Mouse (Mus musculus) midbrain, postnatal 0 days (tissue): ENCODE data around the gene Chrna1. TPM values are rescaled to one million over a fixed set of nuclear protein-coding genes. Genes with fewer than 3 reads are reported as not detected.

Experiments
- ATAC-seq: fragments of 200-750 bp; cut with Nextera tagmentation; 2 replicates; pipeline ENCODE4 v1.8.0; 2017; ENCODE audit warnings: moderate number of reproducible peaks, mild to moderate bottlenecking, moderate TSS enrichment, moderate library complexity; ENCODE audit not compliant: low FRiP score
- DNase-seq: peaks from one replicate; pipeline ENCODE4 v3.0.0-alpha.2; 2015; ENCODE audit warnings: low spot score
- H3K27ac ChIP-seq: fragments of 300-500 bp; sonication (generic); 2 replicates; pipeline ENCODE4 v1.5.1; 2014; ENCODE audit warnings: low read depth, mild to moderate bottlenecking, low read length, mixed read lengths
- H3K27me3 ChIP-seq: fragments of 300-500 bp; sonication (generic); 2 replicates; pipeline ENCODE4 v1.6.1; 2014; ENCODE audit warnings: low read length, control low read depth, mixed read lengths; ENCODE audit not compliant: insufficient read depth
- H3K36me3 ChIP-seq: fragments of 300-500 bp; sonication (generic); 2 replicates; pipeline ENCODE4 v1.6.1; 2014; ENCODE audit warnings: low read length, control low read depth, mixed read lengths; ENCODE audit not compliant: insufficient read depth
- H3K4me1 ChIP-seq: fragments of 300-500 bp; sonication (generic); 2 replicates; pipeline ENCODE4 v1.6.1; 2014; ENCODE audit warnings: mild to moderate bottlenecking, control low read depth, antibody characterized with exemption, low read length, mixed read lengths; ENCODE audit not compliant: insufficient read depth
- H3K4me2 ChIP-seq: fragments of 300-500 bp; sonication (generic); 2 replicates; pipeline ENCODE4 v1.6.1; 2014; ENCODE audit warnings: low read depth, mild to moderate bottlenecking, low read length, mixed read lengths; ENCODE audit not compliant: poor library complexity, severe bottlenecking
- H3K4me3 ChIP-seq: fragments of 300-500 bp; sonication (generic); 2 replicates; pipeline ENCODE4 v1.5.1; 2014; ENCODE audit warnings: low read depth, mild to moderate bottlenecking, low read length, moderate library complexity
- H3K9ac ChIP-seq: fragments of 300-500 bp; sonication (generic); replicated peaks from 2 replicates; pipeline ENCODE4 v1.6.1; 2014; ENCODE audit warnings: mild to moderate bottlenecking, low read length, moderate library complexity, mixed read lengths; ENCODE audit not compliant: poor library complexity, severe bottlenecking
- H3K9me3 ChIP-seq: fragments of 300-500 bp; sonication (generic); 2 replicates; pipeline ENCODE4 v1.6.1; 2016; ENCODE audit warnings: low read length, control low read depth
- CTCF ChIP-seq: IDR thresholded peaks from 2 replicates; pipeline ENCODE4 v1.5.1; 2016; ENCODE audit warnings: antibody characterized with exemption, mild to moderate bottlenecking
- WGBS: fragments of 180-500 bp; shearing (Covaris S2); extraction: QIAGEN DNeasy Blood & Tissue Kit; methylation state at CpG from one replicate; pipeline ENCODE4 v1.1.7; 2014; 5-methylcytosine and 5-hydroxymethylcytosine counted together
- polyA plus RNA-seq: library from polyadenylated mRNA; unstranded; fragments of >200 nt; fragmentation: Nextera tagmentation; extraction: Ambion mirVana; gene quantifications from 2 replicates; pipeline ENCODE4 v1.2.1, GENCODE M21; 2015
- total RNA-seq: library from RNA; depleted of rRNA; stranded (reverse); fragments of >200 nt; gene quantifications from 2 replicates; pipeline ENCODE4 v1.2.3, GENCODE M21; 2014

Chrna1 gene
- total and polyA plus RNA-seq, 2 experiments from 2014 or later, result 0.22 to 0.31 TPM

- H3K27ac ChIP-seq, result no peak overlapping the region
- DNase-seq, result no peak
- no peaks in the 10 kb centered on the region for H3K27me3 ChIP-seq
- no peaks in the 10 kb centered on the region for H3K9me3 ChIP-seq
- TF ChIP-seq CTCF, result no peak
- no peak overlapping the region for H3K4me3 ChIP-seq
- peaks cover 7% of the 10 kb centered on the region for H3K4me1 ChIP-seq
- no peak for ATAC-seq
- no peaks in the 10 kb centered on the region for H3K36me3 ChIP-seq
- no peak overlapping the region for H3K9ac ChIP-seq
- WGBS, result 84% methylated on average over 2 of the region's 2 CpGs
- no peak overlapping the region for H3K4me2 ChIP-seq
Measured at GRCm38 (mm10) chr2:73588951-73589350, 8.8 kb upstream of the Chrna1 start.

DNA sequence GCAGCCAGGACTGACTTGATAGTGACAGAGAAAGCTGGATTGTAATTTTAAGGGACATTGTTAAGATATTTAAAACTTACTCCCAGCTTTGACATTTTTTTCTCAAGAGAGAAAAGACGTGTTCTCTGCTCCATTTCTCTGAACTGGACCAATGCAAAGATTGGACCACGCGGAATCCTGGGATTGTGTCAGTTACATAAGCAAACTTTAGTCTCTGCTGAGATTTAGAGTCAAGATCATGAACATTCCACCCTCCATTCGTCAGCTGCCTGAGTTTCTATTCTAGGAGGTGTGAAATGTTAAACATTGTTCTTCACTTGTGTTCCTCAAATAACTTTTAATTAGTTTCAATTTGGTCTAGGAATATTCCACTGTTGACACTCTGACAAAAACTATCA is 7.0 kb upstream of the Chrna1 start:
- peaks cover 7% of the 10 kb centered on the region for H3K4me1 ChIP-seq
- no peaks in the 10 kb centered on the region for H3K27me3 ChIP-seq
- no peak for ATAC-seq
- no peak for TF ChIP-seq CTCF
- H3K9ac ChIP-seq, result no peak overlapping the region
- DNase-seq, result no peak
- no peaks in the 10 kb centered on the region for H3K9me3 ChIP-seq
- H3K36me3 ChIP-seq, result no peaks in the 10 kb centered on the region
- no peak overlapping the region for H3K4me2 ChIP-seq
- H3K27ac ChIP-seq, result no peak overlapping the region
- no peak overlapping the region for H3K4me3 ChIP-seq
- WGBS, result 59% methylated on average over 4 of the region's 4 CpGs

DNA sequence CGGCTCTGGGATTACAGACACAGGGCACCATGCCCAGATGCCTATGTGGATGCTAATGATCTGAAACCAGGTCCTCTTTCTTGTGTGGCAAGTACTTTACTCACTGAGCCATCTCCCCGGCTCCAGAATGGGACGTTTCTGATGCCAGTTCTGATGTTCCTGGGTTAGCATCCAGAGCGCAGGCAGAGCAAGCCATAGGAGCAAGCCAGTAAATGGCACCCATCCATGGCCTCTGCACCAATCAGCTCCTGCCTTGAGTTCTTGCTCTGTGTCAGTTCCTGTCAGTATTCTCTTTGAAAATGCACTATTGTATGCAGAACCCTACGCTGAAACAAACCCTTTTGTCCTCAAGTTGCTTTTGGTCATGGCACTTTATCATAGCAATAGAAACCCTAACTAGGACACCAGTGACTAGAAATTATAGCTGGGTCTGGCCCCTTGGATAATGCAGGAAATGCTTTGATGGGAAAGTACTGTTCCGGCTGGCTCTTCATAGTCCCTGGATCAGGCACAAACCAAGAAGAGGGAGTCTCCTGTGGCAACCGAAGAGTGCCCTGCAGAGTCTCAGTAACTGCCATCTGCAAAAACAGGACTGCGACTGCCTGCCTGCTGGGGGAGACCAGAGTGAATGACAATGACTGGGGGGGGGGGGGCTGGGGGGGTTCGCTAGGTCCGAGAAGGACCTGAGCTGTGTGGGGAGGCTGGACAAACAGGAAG is 6.4 kb upstream of the Chrna1 start:
- Histone ChIP-seq H3K4me2 (no peak overlapping the region), H3K9ac (no peak overlapping the region), H3K4me3 (no peak overlapping the region), H3K27me3 (no peaks in the 10 kb centered on the region), H3K36me3 (no peaks in the 10 kb centered on the region), H3K4me1 (peaks cover 7% of the 10 kb centered on the region), H3K27ac (no peak overlapping the region), H3K9me3 (no peaks in the 10 kb centered on the region)
- 44% methylated on average over 9 of the region's 10 CpGs for WGBS
- no peak for ATAC-seq
- DNase-seq, result peak; percentile 56
- TF ChIP-seq CTCF, result no peak

DNA sequence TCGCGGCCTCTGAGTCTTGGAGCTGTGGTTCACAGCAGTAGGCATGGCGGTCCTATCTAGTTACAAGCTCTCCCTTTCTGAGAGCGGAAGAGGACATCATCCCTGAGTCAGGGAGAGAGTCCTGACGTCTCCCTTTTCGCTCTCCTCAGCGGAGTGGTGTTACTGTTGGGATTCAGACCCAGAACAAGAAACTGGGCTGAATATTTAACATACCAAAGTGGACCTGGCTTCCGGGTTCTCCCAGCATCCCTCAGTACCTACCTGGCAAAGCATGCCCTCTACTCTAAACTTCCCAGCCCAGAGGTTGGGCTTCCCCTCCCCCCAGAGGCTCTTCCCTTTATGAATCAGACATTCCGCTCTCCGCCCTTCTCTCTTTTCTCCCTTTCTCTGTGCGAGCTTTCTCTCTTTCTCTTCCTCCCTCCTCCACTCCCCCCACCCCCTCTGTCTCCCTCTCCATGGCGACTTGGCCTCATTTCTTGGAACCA is 5.3 kb upstream of the Chrna1 start:
- Histone ChIP-seq H3K27ac (0 out of 2 replicates have a peak overlapping the region, but pooled peaks have one; percentile 3), H3K9me3 (no peaks in the 10 kb centered on the region), H3K27me3 (no peaks in the 10 kb centered on the region), H3K4me2 (peak overlapping the region; percentile 50), H3K4me1 (peaks cover 4% of the 10 kb centered on the region), H3K9ac (peak overlapping the region; percentile 29; the same call in 1 of the 2 replicates), H3K36me3 (no peaks in the 10 kb centered on the region), H3K4me3 (peak overlapping the region; percentile 38)
- DNase-seq (peak; percentile 40), ATAC-seq (0 out of 2 replicates have a peak, but pooled peaks have one; percentile 28)
- 15% methylated on average over 12 of the region's 12 CpGs for WGBS
- TF ChIP-seq CTCF, result no peak

DNA sequence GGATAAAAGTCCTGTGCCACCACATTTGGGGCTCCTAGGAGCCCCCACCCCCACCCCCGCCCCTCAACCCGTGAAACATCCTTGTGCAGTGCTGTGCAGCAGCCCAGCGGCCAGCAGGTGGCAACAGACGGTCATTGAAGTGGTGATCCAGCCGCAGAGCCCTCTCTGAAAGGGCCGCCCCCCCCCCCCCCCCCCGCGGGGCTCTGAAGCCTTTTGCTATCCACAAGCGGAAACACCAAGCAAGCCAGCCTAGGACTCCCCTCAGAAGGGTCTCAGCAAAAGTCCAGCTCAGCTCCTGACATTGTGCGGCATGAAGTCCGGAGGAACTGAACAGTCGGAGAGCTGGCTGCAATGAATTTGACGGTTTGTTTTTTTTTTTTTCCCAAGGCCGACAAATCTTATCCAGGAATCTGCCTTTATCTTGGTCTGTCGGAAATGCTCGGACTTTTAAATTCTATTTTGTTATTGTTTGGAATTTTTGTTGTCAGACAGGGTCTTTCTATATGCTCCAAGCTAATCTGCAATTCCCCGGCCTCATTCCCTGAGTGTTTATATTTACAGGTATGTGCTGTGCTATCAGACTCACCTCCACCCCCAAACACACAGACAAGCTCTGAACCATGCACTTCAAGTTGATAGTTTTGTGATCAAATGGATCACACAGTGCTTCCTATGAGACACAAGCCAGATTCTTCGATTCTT is 4.7 kb upstream of the Chrna1 start:
- Histone ChIP-seq H3K4me3 (peak overlapping the region; percentile 38), H3K4me2 (peak overlapping the region; percentile 50), H3K4me1 (no peaks in the 10 kb centered on the region), H3K9me3 (no peaks in the 10 kb centered on the region), H3K27ac (0 out of 2 replicates have a peak overlapping the region, but pooled peaks have one; percentile 3), H3K36me3 (no peaks in the 10 kb centered on the region), H3K9ac (peak overlapping the region; percentile 29; the same call in 1 of the 2 replicates), H3K27me3 (no peaks in the 10 kb centered on the region)
- TF ChIP-seq CTCF, result peak; percentile 75
- peak; percentile 85 for ATAC-seq
- WGBS, result 3% methylated on average over 15 of the region's 18 CpGs
- DNase-seq, result peak; percentile 89

DNA sequence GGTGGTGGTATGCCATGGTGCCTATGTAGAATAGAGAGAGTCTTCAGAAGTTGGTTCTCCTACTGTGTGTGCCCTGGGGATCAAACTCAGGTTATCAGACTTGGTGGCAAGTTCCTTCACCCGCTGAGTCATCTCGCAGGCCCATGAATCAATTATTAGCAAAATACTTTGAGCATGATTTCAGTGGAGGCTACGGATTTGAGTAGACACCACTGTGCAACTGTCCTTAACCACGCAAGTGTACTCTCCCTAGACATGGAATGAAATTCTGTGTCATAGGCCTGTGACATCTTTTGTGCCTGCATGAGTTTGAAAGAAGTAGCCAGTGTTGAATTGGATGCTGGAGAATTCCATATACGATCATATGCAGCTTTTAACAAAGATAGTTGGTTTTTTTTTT is 582 bp upstream of the Chrna1 start:
- Histone ChIP-seq H3K9me3 (no peaks in the 10 kb centered on the region), H3K4me1 (no peaks in the 10 kb centered on the region), H3K36me3 (no peaks in the 10 kb centered on the region), H3K4me2 (no peak overlapping the region), H3K27ac (no peak overlapping the region), H3K4me3 (no peak overlapping the region), H3K9ac (no peak overlapping the region), H3K27me3 (no peaks in the 10 kb centered on the region)
- no peak for DNase-seq
- no peak for ATAC-seq
- no peak for TF ChIP-seq CTCF
- WGBS, result 84% methylated on average over 5 of the region's 5 CpGs
